Mouse (Mus musculus) right cerebral cortex, adult 18-20 months (tissue): ENCODE data around the gene Cryl1.

Experiments
- DNase-seq: peaks from one replicate; pipeline ENCODE4 v3.0.0; 2022; ENCODE audit warnings: mixed read lengths

The Cryl1 gene

DNA sequence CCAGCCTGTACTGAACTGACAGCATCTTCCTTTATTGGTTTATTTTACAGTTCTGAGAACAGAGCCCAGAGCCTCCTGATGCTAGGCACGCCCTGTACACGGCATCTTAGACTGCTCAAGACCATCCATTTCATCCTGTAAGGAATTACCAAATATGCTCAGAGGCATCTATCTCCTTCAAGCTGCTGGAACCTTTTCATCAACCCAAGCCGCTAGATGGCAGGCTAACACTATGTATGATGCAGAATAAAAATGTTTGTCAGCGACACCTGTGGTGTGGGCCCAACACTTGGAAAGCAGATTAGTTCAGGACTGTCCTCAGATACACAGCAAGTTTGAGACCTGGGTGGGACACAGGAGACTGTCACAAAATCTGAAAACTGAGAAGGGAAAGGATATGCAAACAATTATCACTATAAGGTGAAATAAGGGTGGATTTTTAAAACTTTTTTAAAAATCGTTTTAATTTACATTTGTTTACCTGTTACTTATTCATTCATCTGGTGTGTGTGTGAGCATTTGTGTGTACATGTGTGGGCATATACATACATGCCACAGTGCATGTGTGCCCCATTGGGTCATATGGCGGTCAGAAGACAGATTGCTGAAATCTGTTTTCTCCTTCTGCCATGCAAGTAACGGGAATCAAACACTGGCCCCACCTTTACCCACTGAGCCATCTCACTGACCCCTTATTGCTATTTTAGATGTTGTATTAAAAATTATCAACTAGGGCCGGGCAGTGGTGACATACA is 25.8 kb downstream of the Cryl1 start:
- peak; percentile 72 for DNase-seq

DNA sequence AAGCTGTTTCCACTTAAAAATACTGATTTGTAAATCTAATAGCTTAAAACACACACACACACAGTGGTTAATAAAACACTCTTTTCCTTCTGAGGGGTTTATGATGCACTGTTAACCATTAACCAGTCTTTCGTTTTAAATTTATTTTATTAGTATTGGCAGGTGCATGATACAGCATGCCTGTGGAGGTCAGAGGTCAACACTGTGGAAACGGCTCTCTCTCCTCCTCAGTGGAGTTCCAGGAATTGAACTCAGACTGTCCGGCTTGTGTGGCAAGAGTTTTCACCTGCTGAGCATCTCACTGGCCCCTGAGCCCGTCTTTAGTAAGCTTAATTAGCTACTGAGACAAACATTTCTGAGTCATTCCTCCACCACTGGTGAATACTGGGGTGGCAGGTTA is 31.0 kb downstream of the Cryl1 start:
- no peak for DNase-seq

DNA sequence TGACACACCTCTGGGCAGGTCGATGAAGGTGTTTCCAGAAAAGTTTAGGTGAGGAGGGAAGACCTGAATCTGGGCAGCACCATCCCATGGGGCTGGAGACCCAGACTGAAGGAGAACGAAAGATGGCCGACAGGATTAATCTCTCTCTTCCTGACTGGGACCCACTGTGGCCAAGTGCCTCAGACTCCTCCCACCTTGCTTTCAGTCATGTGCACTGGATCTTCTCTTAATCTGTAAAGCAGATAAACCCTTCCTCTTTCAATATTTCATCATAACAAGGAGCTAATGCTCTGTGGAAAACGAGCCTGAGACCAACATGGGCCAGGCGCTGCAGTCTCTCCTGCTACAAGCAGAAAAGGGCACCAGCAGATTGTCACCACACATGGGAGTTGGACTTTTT is 31.6 kb downstream of the Cryl1 start:
- DNase-seq: no peak

DNA sequence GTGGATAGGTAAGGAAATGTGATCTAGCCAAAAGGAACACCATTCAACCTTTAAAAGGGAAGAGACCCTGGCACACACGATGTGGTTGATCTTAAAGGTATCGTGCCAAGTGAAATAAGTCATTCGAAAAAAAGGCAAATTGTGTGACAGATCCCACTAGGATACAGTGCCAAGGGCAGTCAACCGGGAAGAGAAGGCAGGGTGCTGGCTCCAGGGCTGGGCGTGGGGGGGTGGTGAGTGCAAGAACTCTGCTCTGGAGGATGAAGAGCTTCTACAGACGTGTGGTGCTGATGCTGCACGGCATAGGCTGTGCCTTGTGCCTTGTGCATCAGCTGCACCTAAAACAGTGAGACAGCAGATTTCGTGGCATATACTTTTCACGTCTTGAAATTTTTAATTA is 33.0 kb downstream of the Cryl1 start:
- no peak for DNase-seq

DNA sequence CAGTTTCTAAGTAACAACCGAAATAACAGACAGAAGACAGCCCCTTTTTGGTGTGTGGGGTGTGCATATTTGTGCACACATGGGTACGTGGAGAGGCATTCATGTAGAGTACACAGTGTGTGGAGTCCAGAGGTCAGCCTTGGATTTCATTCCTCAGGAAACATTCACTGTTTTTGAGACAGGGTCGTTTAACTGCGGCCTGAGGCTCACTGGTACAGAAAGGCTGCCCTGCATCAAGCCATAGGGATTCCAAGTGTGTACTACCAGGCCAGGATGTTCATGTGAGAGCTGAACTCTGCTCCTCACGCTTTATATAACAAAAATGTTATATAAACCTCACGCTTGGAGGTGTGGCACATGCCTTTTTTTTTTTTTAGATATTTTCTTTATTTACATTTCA is 34.5 kb downstream of the Cryl1 start:
- no peak for DNase-seq

DNA sequence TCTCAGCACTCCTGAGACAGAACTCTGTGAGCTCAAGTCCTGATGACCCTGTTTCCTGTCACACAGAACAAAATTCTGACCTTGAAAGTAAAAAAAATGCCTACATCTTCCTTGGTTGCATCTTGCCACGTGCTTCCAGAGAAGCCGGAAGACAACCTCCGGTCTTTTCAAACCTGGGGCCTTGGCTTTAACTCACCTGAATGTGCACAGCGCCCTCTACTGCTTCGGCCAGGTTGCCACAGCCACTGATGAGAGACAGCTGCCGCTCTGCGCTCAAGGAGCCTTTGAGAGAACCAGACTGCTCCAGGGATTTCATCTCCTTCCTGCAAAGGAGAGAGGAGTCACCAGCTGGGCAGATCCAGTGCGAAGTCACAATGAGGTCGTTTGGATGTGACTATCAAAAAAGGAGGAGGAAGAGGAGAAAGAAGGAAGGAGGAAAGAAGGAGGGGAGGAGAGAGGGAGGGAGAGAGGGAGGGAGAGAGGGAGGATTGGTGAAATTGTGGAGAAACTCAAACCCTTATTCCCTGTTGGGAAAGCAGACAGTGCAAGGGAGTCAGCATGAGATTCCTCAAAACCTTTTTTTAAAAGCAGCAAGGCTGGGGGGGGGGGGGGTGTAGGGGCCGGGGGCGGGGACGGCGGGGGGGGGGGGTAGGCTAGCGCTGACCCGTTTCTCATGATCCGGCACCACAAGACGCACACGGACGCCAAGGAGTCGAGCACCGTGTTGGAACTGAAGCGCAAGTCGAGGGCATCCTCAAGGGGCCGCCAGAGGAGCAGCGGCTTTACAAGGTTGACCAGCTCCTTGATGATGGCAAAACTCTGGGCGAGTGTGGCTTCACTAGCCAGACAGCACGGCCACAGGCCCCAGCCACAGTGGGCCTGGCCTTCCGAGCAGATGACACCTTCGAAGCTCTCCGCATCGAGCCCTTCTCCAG is 35.3 kb downstream of the Cryl1 start:
- peak; percentile 71 for DNase-seq

DNA sequence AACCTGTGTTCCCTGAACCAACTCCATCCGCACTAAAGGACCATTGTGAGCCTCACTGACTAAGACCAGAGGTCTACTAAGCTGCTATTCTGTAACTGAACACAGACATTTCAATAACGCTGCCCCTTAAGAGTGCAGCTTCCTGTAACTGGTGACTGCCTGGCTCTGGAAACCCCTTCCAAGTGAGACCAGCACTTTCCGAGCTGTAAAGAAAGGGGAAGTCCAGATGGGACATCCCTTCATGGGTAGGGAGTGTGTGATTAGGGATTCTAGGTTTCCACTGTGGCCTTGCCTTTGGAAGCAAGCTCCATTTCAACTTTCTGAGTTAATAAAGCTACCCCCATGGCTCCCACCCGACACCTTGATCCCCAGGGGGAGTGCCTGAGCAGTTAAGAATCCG is 41.3 kb downstream of the Cryl1 start:
- DNase-seq: no peak

DNA sequence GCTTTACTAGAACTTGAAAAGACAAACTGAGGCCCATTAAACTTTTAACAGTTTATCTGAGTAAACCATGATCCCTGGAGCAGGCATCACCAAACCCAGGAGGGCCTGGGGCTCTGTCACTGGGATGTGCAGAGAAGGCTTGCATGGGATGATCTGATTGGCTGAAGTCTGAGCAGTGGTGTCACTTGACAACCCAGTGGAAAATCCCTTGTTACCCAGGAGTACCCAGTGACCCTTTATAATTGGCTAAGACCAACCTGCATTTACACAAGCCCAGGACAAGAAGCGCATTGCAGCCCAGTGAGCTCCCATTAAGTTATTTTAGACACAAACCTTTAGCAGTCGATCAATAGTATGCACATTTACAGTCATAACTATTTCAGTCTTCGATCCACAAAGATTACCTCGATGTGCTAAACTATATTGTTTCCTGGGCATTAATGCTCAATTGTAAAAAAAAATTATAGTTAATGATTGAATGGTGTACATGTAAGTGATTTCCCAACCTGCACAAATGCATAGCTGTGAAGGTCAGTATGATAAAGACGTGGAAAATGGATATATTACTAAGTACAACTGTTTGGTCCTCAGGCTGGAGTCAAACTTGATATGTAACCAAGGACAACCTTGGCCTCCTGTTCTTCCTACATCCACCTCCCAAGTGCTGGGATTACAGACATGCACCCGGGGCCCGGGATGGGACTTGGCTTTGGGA is 46.7 kb downstream of the Cryl1 start:
- DNase-seq: no peak

DNA sequence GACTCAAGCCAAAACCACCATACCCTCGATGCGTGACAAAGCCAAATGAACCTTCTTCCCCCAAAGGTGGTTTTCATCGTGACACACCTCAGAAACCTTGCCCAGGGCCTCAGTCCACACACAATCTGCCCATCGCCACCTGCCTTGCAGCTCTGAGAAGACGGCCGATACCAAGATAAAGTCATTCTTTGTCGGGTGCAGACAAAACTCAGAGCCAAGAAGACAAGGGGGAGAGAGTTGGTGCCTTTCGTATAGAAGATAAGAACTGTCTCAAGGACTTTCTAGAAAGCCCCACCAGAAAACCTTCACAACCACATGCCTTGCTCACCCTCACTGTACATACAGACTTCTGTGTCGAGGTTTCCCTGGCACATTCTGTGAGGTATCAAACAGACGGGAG is 48.4 kb downstream of the Cryl1 start:
- no peak for DNase-seq

DNA sequence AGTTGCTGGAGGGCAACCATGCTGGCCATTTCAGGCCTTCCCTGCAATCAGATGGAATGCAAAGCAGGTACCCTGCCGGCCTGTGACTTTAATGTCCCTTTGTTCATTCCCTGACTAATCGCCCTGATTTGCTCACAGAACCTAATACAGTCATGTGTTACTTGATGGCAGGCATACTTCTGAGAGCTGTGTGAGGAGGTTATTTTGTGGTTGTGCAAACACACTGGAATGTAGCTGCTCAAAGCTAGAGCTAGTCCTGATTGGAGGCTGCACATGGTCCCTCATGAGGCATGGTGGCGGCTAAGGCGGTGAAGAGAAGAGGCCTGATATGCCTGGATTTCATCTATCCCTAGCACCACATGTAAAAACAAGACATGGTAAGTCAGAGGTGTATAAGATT is 50.2 kb downstream of the Cryl1 start:
- DNase-seq: no peak

DNA sequence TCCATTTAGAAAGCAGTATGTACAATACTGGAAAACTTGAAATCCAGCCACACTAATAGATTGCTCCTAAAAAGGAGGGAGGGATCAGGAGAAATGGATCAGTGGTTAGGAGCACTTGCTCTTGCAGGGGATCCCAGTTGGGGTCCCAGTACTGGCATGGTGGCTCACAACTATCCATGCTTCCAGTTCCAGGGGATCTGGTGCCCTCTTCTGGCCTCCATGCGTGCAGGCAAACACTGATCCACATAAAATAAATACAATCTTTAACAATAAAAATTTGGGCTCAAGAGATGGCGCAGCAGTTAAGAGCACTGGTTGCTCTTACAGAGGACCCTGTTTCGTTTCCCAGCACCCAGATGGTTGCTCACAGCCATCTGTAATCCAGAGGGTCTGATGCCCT is 52.2 kb downstream of the Cryl1 start:
- no peak for DNase-seq

DNA sequence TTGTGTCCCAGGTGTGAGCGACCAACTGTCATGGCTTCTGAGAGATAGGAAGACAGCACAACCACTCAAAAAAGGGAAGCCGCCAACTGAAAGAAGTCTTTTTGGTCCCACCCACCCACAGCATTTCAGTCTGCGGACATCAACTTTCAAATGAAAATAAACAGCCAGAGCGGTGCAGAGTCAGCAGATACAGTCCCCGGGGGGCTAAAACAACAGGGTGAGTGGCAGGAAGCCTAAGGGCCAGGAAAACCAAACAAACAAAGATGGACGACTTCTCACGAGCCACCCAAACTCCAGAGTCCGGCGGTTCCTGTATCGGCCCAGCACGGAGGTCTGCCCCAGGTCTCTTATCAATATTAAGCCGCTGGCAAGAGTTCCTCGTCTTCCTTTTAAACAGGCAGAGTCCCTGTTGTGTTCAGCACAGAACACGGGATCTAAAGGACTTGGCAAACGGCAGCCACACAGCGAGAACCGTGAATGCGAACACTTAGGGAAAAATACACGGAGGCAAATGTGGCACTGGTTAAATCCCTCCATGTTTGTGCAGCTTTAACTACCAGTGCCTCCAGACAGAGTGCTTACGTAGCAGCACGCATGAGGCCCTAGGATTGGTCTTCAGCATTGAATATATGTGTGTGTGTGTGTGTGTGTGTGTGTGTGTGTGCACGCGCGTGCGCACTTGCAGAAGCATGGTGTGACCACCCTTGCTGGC is 53.4 kb downstream of the Cryl1 start:
- no peak for DNase-seq

DNA sequence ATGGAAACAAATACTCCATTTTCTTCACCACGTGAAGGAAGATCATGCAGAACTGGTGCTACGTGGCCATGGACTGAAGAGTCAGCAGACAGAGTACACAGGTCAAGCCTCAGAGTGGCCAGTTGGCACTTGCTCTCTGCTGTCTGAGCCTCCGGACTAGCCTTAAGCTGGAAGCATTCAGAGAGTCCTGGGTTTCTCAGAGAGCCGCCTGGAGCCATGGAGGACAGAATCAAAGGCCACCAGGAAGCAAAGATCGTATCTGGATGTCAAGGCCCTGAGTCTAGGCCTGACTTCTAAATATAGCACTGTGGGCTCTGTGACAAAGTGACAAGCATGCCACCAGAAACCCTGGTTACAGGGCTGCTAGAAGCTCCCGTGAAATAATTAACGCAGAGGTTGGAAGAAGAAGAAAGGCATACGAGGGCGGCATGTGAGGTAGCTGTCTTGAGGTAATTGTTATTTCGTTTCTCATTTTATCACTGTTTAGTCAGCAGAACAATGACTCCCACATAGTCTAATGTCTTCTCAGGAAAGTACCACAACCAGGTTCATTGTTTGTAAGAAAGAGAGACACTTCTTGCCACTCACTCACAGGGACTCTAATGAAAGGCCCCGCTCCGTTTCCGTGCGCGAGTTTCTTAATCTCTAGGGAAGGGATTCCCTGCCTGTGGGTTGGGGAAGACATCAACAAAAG is 55.1 kb downstream of the Cryl1 start:
- no peak for DNase-seq

DNA sequence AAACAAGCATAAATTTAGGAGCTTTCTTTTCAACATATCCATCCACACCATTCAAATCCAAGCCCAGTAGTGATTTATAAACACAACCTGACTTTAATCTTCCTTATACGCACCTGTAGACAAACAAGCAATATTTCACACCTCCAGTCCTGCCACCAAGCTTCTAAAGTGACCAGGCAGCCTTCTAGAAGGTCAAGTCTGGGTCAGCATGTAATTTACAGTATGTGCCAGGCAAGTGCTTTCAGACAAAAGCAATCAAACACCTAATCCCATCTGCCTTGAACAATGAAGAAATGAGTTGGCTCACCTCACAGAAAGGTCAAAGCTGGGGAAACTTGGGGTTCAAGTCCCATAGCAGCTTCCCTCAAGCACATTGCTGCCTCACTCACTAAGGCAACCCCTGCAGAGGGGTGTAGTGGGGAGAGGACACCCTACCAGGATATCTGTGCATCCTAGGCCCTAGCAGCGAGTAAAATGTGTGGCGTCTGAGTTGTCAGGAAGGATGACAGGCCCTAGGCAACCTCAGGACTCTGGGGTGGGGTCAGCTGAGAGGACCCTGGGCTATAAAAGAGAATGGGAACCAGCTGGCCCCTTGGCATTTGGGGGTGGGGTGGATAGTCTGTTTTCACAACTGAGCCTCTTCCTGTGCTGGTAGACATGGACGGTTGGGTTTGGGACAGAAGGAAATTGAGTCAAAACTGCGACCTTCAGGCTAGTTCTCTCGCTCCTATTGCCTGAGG is 55.8 kb downstream of the Cryl1 start:
- no peak for DNase-seq

DNA sequence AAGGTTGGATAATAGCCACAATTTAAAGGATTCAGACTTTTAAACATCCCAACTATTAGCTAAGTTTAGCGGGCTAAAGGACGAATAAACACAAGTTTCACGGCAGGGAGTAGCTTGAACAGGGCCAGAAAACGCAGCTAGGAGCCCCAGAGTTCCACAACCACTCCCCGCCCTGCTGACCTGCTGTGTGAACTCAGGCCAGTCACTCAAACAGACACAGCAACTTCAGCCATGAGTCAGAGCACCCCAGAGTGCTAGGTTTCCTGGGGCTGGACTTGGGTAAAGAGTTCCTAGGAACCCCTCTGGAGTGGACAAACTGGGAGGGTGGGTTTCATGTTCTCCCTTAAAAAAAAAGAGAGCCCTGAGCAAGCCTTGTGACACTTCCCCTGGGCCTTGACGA is 59.7 kb downstream of the Cryl1 start:
- no peak for DNase-seq

DNA sequence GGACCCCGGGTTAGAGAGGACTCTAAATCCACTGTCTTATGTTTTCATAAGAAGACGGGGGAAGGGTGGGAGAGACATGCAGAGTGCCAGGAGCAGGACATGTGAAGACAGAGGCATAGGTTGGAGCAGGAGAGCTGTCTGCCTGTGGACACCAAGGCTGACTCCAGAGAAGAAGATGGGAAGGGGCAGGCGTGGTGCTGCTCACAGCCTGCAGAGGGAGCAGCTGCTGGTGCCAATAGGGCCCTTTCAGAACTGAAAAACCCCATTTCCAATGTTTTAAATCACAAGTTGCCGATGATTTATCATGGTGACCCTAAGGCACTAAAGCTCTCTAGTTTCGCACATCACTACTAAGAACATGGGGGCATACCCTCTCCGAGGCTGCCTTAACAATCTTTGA is 63.5 kb downstream of the Cryl1 start:
- DNase-seq: no peak

DNA sequence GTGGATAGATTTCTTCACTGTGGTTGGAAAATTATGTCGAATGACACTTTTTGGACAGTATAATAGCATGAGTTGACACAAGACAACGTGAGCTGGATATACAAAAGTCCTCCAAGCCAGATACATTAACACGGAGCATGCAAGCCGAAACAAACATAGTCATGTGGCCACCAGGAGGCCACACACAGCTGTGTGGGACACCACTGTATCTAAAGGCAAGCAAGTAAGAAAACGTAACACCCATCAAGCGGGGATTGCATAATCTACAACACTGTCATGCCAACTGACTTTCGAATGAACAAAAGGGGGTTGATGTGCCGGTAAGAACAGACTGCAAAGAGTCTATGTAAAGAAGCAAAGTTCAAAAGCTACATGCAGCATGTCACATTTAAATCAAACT is 65.8 kb downstream of the Cryl1 start:
- DNase-seq: no peak

DNA sequence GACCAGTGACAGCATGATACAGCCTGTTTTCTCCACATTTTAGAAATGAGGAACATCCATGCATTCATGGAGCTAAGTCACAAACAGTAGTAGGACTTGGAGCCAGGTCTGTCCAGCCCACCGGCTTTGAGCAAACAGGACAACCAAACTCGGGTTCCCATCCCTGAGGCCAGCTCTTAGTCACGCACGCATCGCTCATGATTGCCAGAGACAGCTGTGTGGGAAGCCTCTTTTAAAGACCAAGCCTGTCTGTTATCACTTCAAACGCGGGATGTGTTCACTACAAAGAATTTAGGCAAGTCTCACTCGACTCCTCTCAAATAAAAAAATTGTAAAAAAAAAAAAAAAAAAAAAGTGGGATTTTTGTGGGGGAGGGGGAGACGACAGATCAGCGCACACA is 67.2 kb downstream of the Cryl1 start:
- DNase-seq: no peak

DNA sequence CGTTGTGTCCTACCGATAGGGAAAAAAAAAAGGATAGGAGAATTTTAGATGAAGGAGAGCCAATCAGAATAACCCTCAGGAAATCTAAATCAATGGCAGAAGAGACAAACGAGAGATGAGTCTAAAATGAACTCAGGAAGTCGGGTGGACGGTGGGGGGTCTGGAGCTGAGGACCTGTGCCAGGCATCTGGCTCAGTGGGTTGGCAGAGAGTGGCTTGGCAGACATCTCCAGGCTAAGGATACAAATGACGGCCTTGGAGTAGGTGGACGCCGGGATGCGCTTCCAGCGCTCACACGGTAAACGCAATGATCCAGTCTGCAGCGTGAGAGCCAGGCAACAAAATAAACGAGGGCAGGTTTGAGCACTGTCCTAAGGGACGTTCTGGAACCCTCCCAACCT is 68.7 kb downstream of the Cryl1 start:
- no peak for DNase-seq

DNA sequence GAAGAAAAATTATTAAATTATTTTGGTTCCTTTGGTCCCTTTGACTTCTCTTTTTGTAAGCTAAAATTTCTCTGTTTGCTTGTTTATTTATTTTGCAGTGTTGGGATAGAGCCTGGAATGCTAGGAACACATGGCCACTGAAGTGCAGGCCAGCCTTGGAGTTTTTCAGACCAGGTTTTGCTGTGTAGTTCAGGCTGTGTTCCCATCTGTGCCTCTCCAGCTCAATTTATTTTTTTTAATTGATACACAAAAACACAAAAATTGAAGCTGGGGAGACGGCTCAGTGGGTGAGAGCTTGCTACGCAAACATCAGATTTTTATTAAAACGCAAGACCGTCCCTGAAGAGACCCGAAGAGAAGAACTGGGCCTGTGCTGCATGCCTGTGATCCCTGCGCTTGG is 71.6 kb downstream of the Cryl1 start:
- DNase-seq: no peak

DNA sequence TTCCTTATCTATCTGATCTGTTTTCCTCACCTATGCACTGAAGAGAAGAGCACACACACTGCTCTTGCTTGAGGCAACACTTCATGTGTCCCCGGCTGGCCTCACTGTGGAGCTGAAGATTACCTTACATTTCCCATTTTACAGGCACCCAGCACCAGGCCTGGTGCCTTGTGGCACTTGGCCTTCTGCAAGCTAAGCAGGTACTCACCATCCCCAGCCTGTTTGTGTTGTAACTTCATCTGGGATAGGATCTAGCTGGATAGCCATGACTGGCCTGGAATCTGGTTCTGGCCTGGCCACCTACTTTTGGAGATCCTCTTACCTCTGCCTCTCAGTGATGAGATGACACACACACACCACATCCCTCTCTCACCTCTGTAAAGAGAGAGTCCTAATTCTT is 79.5 kb downstream of the Cryl1 start:
- DNase-seq: no peak
